30 mouse cellular contexts compared by ENCODE assay signal in genomic region chr3:36511491-36511890, GRCm38 (mm10). TPM values are rescaled to one million over a fixed set of nuclear protein-coding genes. Genes with fewer than 3 reads are reported as not detected.
DNase-seq lines count a peak whose midpoint lies in the region; ATAC-seq and TF ChIP-seq lines count a peak whose summit lies in the region.
"Had no signal": no experiment of that assay in that cellular context is flagged by ENCODE, and none has a peak within 500 bp of the region (broad histone marks: within the 10 kb centered on the region; RNA-seq: fewer than 3 reads in every experiment).

No protein-coding gene starts in this region.

- H3K9me3 ChIP-seq in heart, embryonic 12.5 days (replicated peaks): no peaks in the 10 kb centered on the region
- H3K9me3 ChIP-seq in intestine, embryonic 14.5 days (ENCODE audit: control insufficient read depth, low read length): no peaks in the 10 kb centered on the region
- H3K9me3 ChIP-seq in intestine, embryonic 16.5 days (ENCODE audit: control insufficient read depth, low read length): no peaks in the 10 kb centered on the region
- H3K9me3 ChIP-seq: embryonic facial prominence, embryonic 13.5 days; embryonic facial prominence, embryonic 15.5 days; forebrain, embryonic 10.5 days; forebrain, embryonic 12.5 days; G1E had no signal

- no peak for TF ChIP-seq CTCF in gastrocnemius, adult 2 months (IDR thresholded peaks at IDR 0.05)

- no peak overlapping the region for H3K9ac ChIP-seq in heart, embryonic 12.5 days
- H3K9ac ChIP-seq in intestine, embryonic 14.5 days (ENCODE audit: low read length): no peak overlapping the region
- H3K9ac ChIP-seq in intestine, embryonic 16.5 days (ENCODE audit: low read depth, low read length): no peak overlapping the region
- H3K9ac ChIP-seq: embryonic facial prominence, embryonic 13.5 days; embryonic facial prominence, embryonic 15.5 days; forebrain, embryonic 12.5 days had no signal

- H3K27ac ChIP-seq in heart, embryonic 12.5 days (ENCODE audit: poor library complexity, severe bottlenecking): no peak overlapping the region
- no peak overlapping the region for H3K27ac ChIP-seq in intestine, embryonic 14.5 days (ENCODE audit: low read depth)
- H3K27ac ChIP-seq in intestine, embryonic 16.5 days (ENCODE audit: low read length): no peak overlapping the region
- no peak overlapping the region for H3K27ac ChIP-seq in gastrocnemius, adult 2 months
- H3K27ac ChIP-seq: embryonic facial prominence, embryonic 13.5 days; embryonic facial prominence, embryonic 15.5 days; forebrain, embryonic 10.5 days; forebrain, embryonic 12.5 days had no signal

- H3K36me3 ChIP-seq in heart, embryonic 12.5 days: no peaks in the 10 kb centered on the region
- H3K36me3 ChIP-seq in intestine, embryonic 14.5 days (ENCODE audit: control insufficient read depth, insufficient read depth, low read length): no peaks in the 10 kb centered on the region
- H3K36me3 ChIP-seq in intestine, embryonic 16.5 days (ENCODE audit: control insufficient read depth, insufficient read depth, low read length): no peaks in the 10 kb centered on the region
- H3K36me3 ChIP-seq: embryonic facial prominence, embryonic 13.5 days; embryonic facial prominence, embryonic 15.5 days; forebrain, embryonic 10.5 days; forebrain, embryonic 12.5 days; G1E had no signal

- no peak for ATAC-seq in heart, embryonic 12.5 days (ENCODE audit: insufficient number of reproducible peaks, low FRiP score)
- ATAC-seq in intestine, embryonic 14.5 days (replicated peaks; ENCODE audit: low FRiP score, low TSS enrichment, low read depth): 0 out of 2 replicates have a peak, but pooled peaks have one; percentile 19
- ATAC-seq in intestine, embryonic 16.5 days: peak; percentile 92
- ATAC-seq: activated CD4-positive, CD25-positive, alpha-beta regulatory T cell, adult 4 months; CD4-positive, CD25-positive, alpha-beta regulatory T cell, adult 4 months; forebrain, embryonic 14.5 days; Patski had no signal

- WGBS in heart, embryonic 12.5 days: 73% methylated on average over 6 of the region's 6 CpGs
- 81% methylated on average over 6 of the region's 6 CpGs for WGBS in intestine, embryonic 14.5 days
- 76% methylated on average over 6 of the region's 6 CpGs for WGBS in intestine, embryonic 16.5 days

- no peaks in the 10 kb centered on the region for H3K4me1 ChIP-seq in heart, embryonic 12.5 days (replicated peaks)
- H3K4me1 ChIP-seq in intestine, embryonic 14.5 days (replicated peaks; ENCODE audit: control insufficient read depth, insufficient read depth, low read length): no peaks in the 10 kb centered on the region
- H3K4me1 ChIP-seq in intestine, embryonic 16.5 days (ENCODE audit: control insufficient read depth, insufficient read depth, low read length): no peaks in the 10 kb centered on the region
- H3K4me1 ChIP-seq: embryonic facial prominence, embryonic 13.5 days; embryonic facial prominence, embryonic 15.5 days; forebrain, embryonic 10.5 days; forebrain, embryonic 12.5 days had no signal

- no peak overlapping the region for H3K4me2 ChIP-seq in heart, embryonic 12.5 days
- H3K4me2 ChIP-seq in intestine, embryonic 14.5 days (ENCODE audit: low read length): no peak overlapping the region
- H3K4me2 ChIP-seq in intestine, embryonic 16.5 days (ENCODE audit: low read depth, low read length): no peak overlapping the region
- H3K4me2 ChIP-seq: embryonic facial prominence, embryonic 13.5 days; embryonic facial prominence, embryonic 15.5 days; forebrain, embryonic 12.5 days had no signal

- H3K27me3 ChIP-seq in heart, embryonic 12.5 days (replicated peaks): no peaks in the 10 kb centered on the region
- no peaks in the 10 kb centered on the region for H3K27me3 ChIP-seq in intestine, embryonic 14.5 days (replicated peaks; ENCODE audit: control insufficient read depth, insufficient read depth, low read length)
- H3K27me3 ChIP-seq in intestine, embryonic 16.5 days (replicated peaks; ENCODE audit: control insufficient read depth, insufficient read depth, low read length): no peaks in the 10 kb centered on the region
- H3K27me3 ChIP-seq: CH12.LX; embryonic facial prominence, embryonic 15.5 days; forebrain, embryonic 12.5 days had no signal

- intact Hi-C loops in gastrocnemius, adult 2 months (cut with DNase I): no loop called here

- peak; percentile 44 for DNase-seq in heart, adult 11 months
- DNase-seq in intestine, embryonic 14.5 days (ENCODE audit: low spot score): peak; percentile 48
- DNase-seq in yolk sac, embryonic 10.5 days (ENCODE audit: low spot score): peak; percentile 29
- no peak for DNase-seq in gastrocnemius, adult 2 months
- no peak for DNase-seq in urinary bladder, postnatal 36 days (ENCODE audit: low spot score in 2 of 2)
- DNase-seq: adrenal gland, adult 8-10 months; adrenal gland, postnatal 14 days; B cell, adult 2 months; cerebellum, adult 11 months; cerebellum, adult 18-20 months; cerebellum, adult 8-10 months; cerebellum, adult 9-11 months; cerebellum, postnatal 14 days; cerebellum, postnatal 36 days; embryo, embryonic 11 days had no signal

- no peak overlapping the region for H3K4me3 ChIP-seq in heart, embryonic 12.5 days
- no peak overlapping the region for H3K4me3 ChIP-seq in intestine, embryonic 14.5 days (ENCODE audit: low read depth, low read length)
- H3K4me3 ChIP-seq in intestine, embryonic 16.5 days (ENCODE audit: low read length): no peak overlapping the region
- H3K4me3 ChIP-seq in gastrocnemius, adult 2 months: no peak overlapping the region
- H3K4me3 ChIP-seq: embryonic facial prominence, embryonic 13.5 days; embryonic facial prominence, embryonic 15.5 days; erythroblast, embryonic 14.5 days; forebrain, embryonic 10.5 days; forebrain, embryonic 12.5 days had no signal

RNA-seq across cellular contexts. Expression of gene Gm11549, which starts 10.1 kb away (rescaled TPM):
- 0.30 and 0.31 TPM in 2 replicates for polyA plus RNA-seq in heart, embryonic 12.5 days (2016; fragmentation: Nextera tagmentation; extraction: Ambion mirVana)
- polyA plus RNA-seq in intestine, embryonic 14.5 days (2014; fragmentation: Nextera tagmentation; extraction: Ambion mirVana): 0.16 and 0.20 TPM in 2 replicates
- 0.54 TPM in 2 replicates for polyA plus RNA-seq in intestine, embryonic 16.5 days (2015; fragmentation: Nextera tagmentation; extraction: Ambion mirVana)
- not detected for total RNA-seq in gastrocnemius, adult 2 months (2021)
- total RNA-seq: adrenal gland, adult 18-20 months; adrenal gland, adult 8-10 months; adrenal gland, postnatal 14 days; CH12.LX; common myeloid progenitor, adult 5-6 weeks had no signal
- polyA plus RNA-seq: activated CD4-positive, CD25-positive, alpha-beta regulatory T cell, adult 4 months; CD4-positive, CD25-positive, alpha-beta regulatory T cell, adult 4 months; erythroblast, embryonic 14.5 days; G1E; Patski had no signal

RNA-seq across cellular contexts. Expression of gene 1810062G17Rik, which starts 35.8 kb away (rescaled TPM):
- 1.2 and 1.3 TPM in 2 replicates for polyA plus RNA-seq in heart, embryonic 12.5 days (2016; fragmentation: Nextera tagmentation; extraction: Ambion mirVana)
- 1.7 and 1.9 TPM in 2 replicates for polyA plus RNA-seq in intestine, embryonic 14.5 days (2014; fragmentation: Nextera tagmentation; extraction: Ambion mirVana)
- 1.6 and 2.3 TPM in 2 replicates for polyA plus RNA-seq in intestine, embryonic 16.5 days (2015; fragmentation: Nextera tagmentation; extraction: Ambion mirVana)
- total RNA-seq in gastrocnemius, adult 2 months (2021): not detected
- total RNA-seq: common myeloid progenitor, adult 5-6 weeks had no signal
- polyA plus RNA-seq: erythroblast, embryonic 14.5 days; forebrain, embryonic 14.5 days; G1E had no signal

RNA-seq across cellular contexts. Expression of gene Anxa5, which starts 35.8 kb away (rescaled TPM):
- 327 and 336 TPM in 2 replicates for polyA plus RNA-seq in heart, embryonic 12.5 days (2016; fragmentation: Nextera tagmentation; extraction: Ambion mirVana)
- polyA plus RNA-seq in intestine, embryonic 14.5 days (2014; fragmentation: Nextera tagmentation; extraction: Ambion mirVana): 240 and 277 TPM in 2 replicates
- polyA plus RNA-seq in intestine, embryonic 16.5 days (2015; fragmentation: Nextera tagmentation; extraction: Ambion mirVana): 283 and 291 TPM in 2 replicates
- total RNA-seq in gastrocnemius, adult 2 months (2021): 10 to 100 TPM; 35.1 to 55.7 TPM

RNA-seq across cellular contexts. Expression of gene Exosc9, which starts 40.9 kb away (rescaled TPM):
- 45.0 and 49.5 TPM in 2 replicates for polyA plus RNA-seq in heart, embryonic 12.5 days (2016; fragmentation: Nextera tagmentation; extraction: Ambion mirVana)
- polyA plus RNA-seq in intestine, embryonic 14.5 days (2014; fragmentation: Nextera tagmentation; extraction: Ambion mirVana): 60.7 and 62.1 TPM in 2 replicates
- 55.6 and 69.1 TPM in 2 replicates for polyA plus RNA-seq in intestine, embryonic 16.5 days (2015; fragmentation: Nextera tagmentation; extraction: Ambion mirVana)
- total RNA-seq in gastrocnemius, adult 2 months (2021): 10 to 100 TPM; 16.3 to 16.9 TPM

Comparison
In these comparisons a context has a peak if more than half of its experiments do, and no peak if none do; other contexts are left out.
1. DNase-seq: peak in heart, adult 11 months (single experiment), intestine, embryonic 14.5 days (single experiment) and yolk sac, embryonic 10.5 days (single experiment); none in gastrocnemius, adult 2 months (single experiment) and urinary bladder, postnatal 36 days (0 of 2).